Mouse (Mus musculus) cerebellum, adult 9-11 months (tissue): ENCODE data around the gene Hsd17b13.
A peak's percentile ranks its signal among the peaks of the same experiment; 100 is the strongest.
"Not testable (repeated sequence)": the region's sequence is repeated elsewhere in the genome, so short reads cannot be mapped to it uniquely, and the experiment has no call there.

Source experiments
- DNase-seq: peaks from one replicate; pipeline ENCODE4 v3.0.0; 2022

The Hsd17b13 gene

GRCm38 (mm10) chr5:103977297-103977696, at the start of gene Hsd17b13:
TSS of gene Hsd17b13 (minus strand) at chr5:103977410.
- no peak for DNase-seq

GRCm38 (mm10) chr5:104025245-104025854, 48.1 kb upstream of the Hsd17b13 start:
- DNase-seq: no peak

GRCm38 (mm10) chr5:104024762-104025161, 47.6 kb upstream of the Hsd17b13 start:
- no peak for DNase-seq

GRCm38 (mm10) chr5:104024193-104024592, 47.0 kb upstream of the Hsd17b13 start:
- DNase-seq: not testable (repeated sequence)

- DNase-seq: no peak
Measured at GRCm38 (mm10) chr5:104023289-104024020, 46.2 kb upstream of the Hsd17b13 start.

GRCm38 (mm10) chr5:104022558-104022957, 45.3 kb upstream of the Hsd17b13 start:
- no peak for DNase-seq

GRCm38 (mm10) chr5:104021597-104022378, 44.6 kb upstream of the Hsd17b13 start, which contains the start of gene Hsd17b11:
TSS of gene Hsd17b11 (minus strand) at chr5:104021919.
- peak; percentile 65 for DNase-seq

- DNase-seq: no peak
Measured at GRCm38 (mm10) chr5:104011419-104011818, 34.2 kb upstream of the Hsd17b13 start.

- no peak for DNase-seq
Measured at GRCm38 (mm10) chr5:104010261-104010660, 33.1 kb upstream of the Hsd17b13 start.

GRCm38 (mm10) chr5:104009421-104009820, 32.2 kb upstream of the Hsd17b13 start:
- DNase-seq: no peak

GRCm38 (mm10) chr5:104007801-104008200, 30.6 kb upstream of the Hsd17b13 start:
- no peak for DNase-seq

- no peak for DNase-seq
Measured at GRCm38 (mm10) chr5:104006811-104007210, 29.6 kb upstream of the Hsd17b13 start.

GRCm38 (mm10) chr5:104003955-104004354, 26.7 kb upstream of the Hsd17b13 start:
- DNase-seq: no peak

GRCm38 (mm10) chr5:104003256-104003931, 26.2 kb upstream of the Hsd17b13 start:
- no peak for DNase-seq

GRCm38 (mm10) chr5:104002549-104003255, 25.5 kb upstream of the Hsd17b13 start:
- DNase-seq: no peak

- peak; percentile 69 for DNase-seq
Measured at GRCm38 (mm10) chr5:103999738-104000137, 22.5 kb upstream of the Hsd17b13 start.

- peak; percentile 53 for DNase-seq
Measured at GRCm38 (mm10) chr5:103998739-103999138, 21.5 kb upstream of the Hsd17b13 start.

- no peak for DNase-seq
Measured at GRCm38 (mm10) chr5:103995181-103995580, 18.0 kb upstream of the Hsd17b13 start.

- no peak for DNase-seq
Measured at GRCm38 (mm10) chr5:103994669-103995068, 17.5 kb upstream of the Hsd17b13 start.

GRCm38 (mm10) chr5:103993601-103994000, 16.4 kb upstream of the Hsd17b13 start:
- DNase-seq: no peak

- DNase-seq: no peak
Measured at GRCm38 (mm10) chr5:103992831-103993230, 15.6 kb upstream of the Hsd17b13 start.
